Mouse (Mus musculus) cerebellum, adult (tissue): ENCODE data around the gene Il1f9.
"Not testable (repeated sequence)": the region's sequence is repeated elsewhere in the genome, so short reads cannot be mapped to it uniquely, and the experiment has no call there.

Experiments
- ATAC-seq: cut with Nextera tagmentation; 2 replicates; pipeline ENCODE4 v1.9.2; 2017; ENCODE audit warnings: mild to moderate bottlenecking, moderate library complexity, mixed read lengths; ENCODE audit not compliant: insufficient number of reproducible peaks, low FRiP score, low TSS enrichment

Gene Il1f9

GRCm38 (mm10) chr2:24186176-24186575 is at the start of gene Il1f9:
TSS of gene Il1f9 (plus strand) at chr2:24186476.
- no peak for ATAC-seq

GRCm38 (mm10) chr2:24152861-24153260 is 33.4 kb upstream of the Il1f9 start, which contains the start of gene Il1f8:
TSS of gene Il1f8 (plus strand) at chr2:24153161.
- no peak for ATAC-seq

GRCm38 (mm10) chr2:24181683-24182331 is 4.5 kb upstream of the Il1f9 start:
- peak; percentile 31; the same call in 1 of the 2 replicates for ATAC-seq

GRCm38 (mm10) chr2:24182423-24183147 is 3.7 kb upstream of the Il1f9 start:
- ATAC-seq, result not testable (repeated sequence)

- ATAC-seq, result not testable (repeated sequence)
Measured at GRCm38 (mm10) chr2:24184092-24184491, 2.2 kb upstream of the Il1f9 start.

GRCm38 (mm10) chr2:24187585-24187984 is 1.3 kb downstream of the Il1f9 start:
- ATAC-seq, result no peak

- no peak for ATAC-seq
Measured at GRCm38 (mm10) chr2:24188189-24188588, 1.9 kb downstream of the Il1f9 start.

- no peak for ATAC-seq
Measured at GRCm38 (mm10) chr2:24215118-24215517, 28.8 kb downstream of the Il1f9 start, which contains the start of gene Il1f6. TSS of gene Il1f6 (plus strand) at chr2:24215418.

- no peak for ATAC-seq
Measured at GRCm38 (mm10) chr2:24227191-24227590, 40.9 kb downstream of the Il1f9 start.
